Comparison of ENCODE assay signal across 24 mouse cellular contexts in the genomic region with DNA sequence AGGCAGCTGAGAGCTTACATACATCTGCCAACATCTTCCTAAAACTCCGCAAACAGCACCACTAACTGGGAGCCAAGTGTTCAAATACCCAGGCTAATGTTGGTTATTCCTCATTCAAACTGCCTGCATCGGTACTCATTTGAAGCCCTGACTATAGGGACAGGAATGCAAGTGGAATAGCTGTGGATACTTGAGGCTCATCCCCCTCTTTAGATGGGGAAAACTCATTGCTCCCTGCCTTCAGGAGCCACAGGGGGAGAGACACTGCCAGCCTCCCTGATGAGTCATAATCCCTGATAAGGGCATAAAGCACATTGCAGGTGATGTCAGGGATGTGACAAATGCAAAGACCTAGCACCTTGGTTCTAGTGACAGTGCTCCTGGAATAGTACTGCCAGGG.
A peak's percentile ranks its signal among the peaks of the same experiment; 100 is the strongest.
DNase-seq lines count a peak whose midpoint lies in the region; ATAC-seq and TF ChIP-seq lines count a peak whose summit lies in the region.
"Had no signal": no experiment of that assay in that cellular context is flagged by ENCODE, and none has a peak within 500 bp of the region (broad histone marks: within the 10 kb centered on the region; RNA-seq: fewer than 3 reads in every experiment).

No protein-coding gene starts in this region.

- H3K9ac ChIP-seq in hindbrain, embryonic 11.5 days (ENCODE audit: low read depth, low read length): no peak overlapping the region
- H3K9ac ChIP-seq: embryonic facial prominence, embryonic 13.5 days; forebrain, embryonic 12.5 days had no signal

- H3K4me3 ChIP-seq in testis, adult 2 months (ENCODE audit: control insufficient read depth, low read depth, low read length): peak overlapping the region; percentile 62; the same call in 1 of the 2 replicates
- H3K4me3 ChIP-seq in hindbrain, embryonic 11.5 days (ENCODE audit: low read depth, low read length): no peak overlapping the region
- H3K4me3 ChIP-seq: embryonic facial prominence, embryonic 13.5 days; erythroblast, embryonic 14.5 days; forebrain, embryonic 10.5 days; forebrain, embryonic 12.5 days had no signal

- H3K27me3 ChIP-seq in testis, adult 2 months (ENCODE audit: control insufficient read depth, insufficient read depth, low read length): no peaks in the 10 kb centered on the region
- H3K27me3 ChIP-seq in Patski: no peaks in the 10 kb centered on the region
- no peaks in the 10 kb centered on the region for H3K27me3 ChIP-seq in hindbrain, embryonic 11.5 days (ENCODE audit: control insufficient read depth, insufficient read depth, low read length)
- H3K27me3 ChIP-seq: embryonic facial prominence, embryonic 13.5 days had no signal

- no peak overlapping the region for H3K27ac ChIP-seq in testis, adult 2 months (ENCODE audit: control insufficient read depth, insufficient read depth, low read depth, low read length)
- no peak overlapping the region for H3K27ac ChIP-seq in hindbrain, embryonic 11.5 days (ENCODE audit: low read depth, low read length)
- H3K27ac ChIP-seq: embryonic facial prominence, embryonic 13.5 days; forebrain, embryonic 10.5 days; forebrain, embryonic 12.5 days had no signal

- no peak for TF ChIP-seq CTCF in testis, adult 2 months (IDR thresholded peaks at IDR 0.05; ENCODE audit: control insufficient read depth, insufficient read depth, insufficient replicate concordance, low read depth, low read length)
- no peak for TF ChIP-seq CTCF in Patski (IDR thresholded peaks at IDR 0.05)

- H3K9me3 ChIP-seq in hindbrain, embryonic 11.5 days (ENCODE audit: control insufficient read depth, low read length): no peaks in the 10 kb centered on the region
- H3K9me3 ChIP-seq: embryonic facial prominence, embryonic 13.5 days; forebrain, embryonic 10.5 days; forebrain, embryonic 12.5 days had no signal

- POLR2A ChIA-PET in Patski (lab: Charles Lee): no interaction called here

- DNase-seq in testis, postnatal 10 days (ENCODE audit: low spot score): no peak
- DNase-seq in Muller cell, postnatal 12 days (ENCODE audit: inconsistent ontology term): peak; percentile 78
- DNase-seq in Patski (ENCODE audit: low read depth, low spot score): no peak
- DNase-seq in hindbrain, embryonic 11.5 days (ENCODE audit: low spot score): no peak
- no peak for DNase-seq in thymus, postnatal 10 days (ENCODE audit: low spot score in 2 of 2)
- no peak for DNase-seq in cerebellum, postnatal 14 days
- DNase-seq: adrenal gland, adult 2 months; adrenal gland, postnatal 10 days; adrenal gland, postnatal 25 days; B cell, adult 2 months; cerebellum, adult 11 months; cerebellum, adult 18-20 months; cerebellum, adult 8-10 months; cerebellum, adult 9-11 months; cerebellum, postnatal 25 days had no signal

- no peak overlapping the region for H3K4me2 ChIP-seq in hindbrain, embryonic 11.5 days (replicated peaks; ENCODE audit: low read depth, low read length)
- H3K4me2 ChIP-seq: embryonic facial prominence, embryonic 13.5 days; forebrain, embryonic 12.5 days had no signal

- TF ChIP-seq POLR2A in testis, adult 2 months (IDR thresholded peaks at IDR 0.05; ENCODE audit: control insufficient read depth, low read depth, low read length): no peak

- in situ Hi-C loops in Patski (cut with MboI; ENCODE audit: low pct_unique_long_range_greater_than_20kb): no loop called here

- H3K4me1 ChIP-seq in testis, adult 2 months (ENCODE audit: control insufficient read depth, insufficient read depth, low read length): no peaks in the 10 kb centered on the region
- H3K4me1 ChIP-seq in hindbrain, embryonic 11.5 days (replicated peaks; ENCODE audit: control insufficient read depth, insufficient read depth, low read length): no peaks in the 10 kb centered on the region
- H3K4me1 ChIP-seq: embryonic facial prominence, embryonic 13.5 days; forebrain, embryonic 12.5 days had no signal

- 86% methylated on average over 2 of the region's 2 CpGs for WGBS in hindbrain, embryonic 11.5 days

- CTCF ChIA-PET in Patski (lab: Charles Lee): interaction anchor here (1.0 kb wide), 1 partner anchor 11 kb away, joined by 3 read pairs; no protein-coding TSS in a partner anchor

- H3K36me3 ChIP-seq in testis, adult 2 months (ENCODE audit: control insufficient read depth, insufficient read depth, low read length): no peaks in the 10 kb centered on the region
- no peaks in the 10 kb centered on the region for H3K36me3 ChIP-seq in hindbrain, embryonic 11.5 days (ENCODE audit: control insufficient read depth, insufficient read depth, low read length)
- H3K36me3 ChIP-seq: embryonic facial prominence, embryonic 13.5 days; forebrain, embryonic 10.5 days; forebrain, embryonic 12.5 days; G1E had no signal

- ATAC-seq in Patski: peak; percentile 54
- ATAC-seq in hindbrain, embryonic 11.5 days (ENCODE audit: low FRiP score): no peak
- ATAC-seq: CD4-positive, CD25-positive, alpha-beta regulatory T cell, adult 4 months; forebrain, embryonic 14.5 days; forebrain, embryonic 16.5 days had no signal
